Mouse (Mus musculus): ENCODE measurements at regions not wholly inside any gene's neighbourhood (a gene's known extent, or its start where the extent isn't known, plus 50 kb on each side); places are given as distances from the start of the nearest gene placed in this dataset.

GRCm38 (mm10) chr5:64536393-64537112, 266.6 kb upstream of the Klf3 start:
- peak; percentile 44 for DNase-seq (ENCODE audit: low spot score)

GRCm38 (mm10) chr5:64537113-64537780, 265.9 kb upstream of the Klf3 start:
- no peak for DNase-seq (ENCODE audit: low spot score)

- no peak for DNase-seq (ENCODE audit: low spot score)
Observed at GRCm38 (mm10) chr5:64541765-64542164, 261.4 kb upstream of the Klf3 start.

GRCm38 (mm10) chr5:64555931-64556330, 247.3 kb upstream of the Klf3 start:
- no peak for DNase-seq (ENCODE audit: low spot score)

GRCm38 (mm10) chr5:64566451-64567390, 236.5 kb upstream of the Klf3 start:
- no peak for DNase-seq (ENCODE audit: low spot score)

- no peak for DNase-seq (ENCODE audit: low spot score)
Observed at GRCm38 (mm10) chr5:64567813-64568212, 235.4 kb upstream of the Klf3 start.

- DNase-seq (ENCODE audit: low spot score): no peak
Observed at GRCm38 (mm10) chr5:64568294-64568693, 234.9 kb upstream of the Klf3 start.

- DNase-seq (ENCODE audit: low spot score): no peak
Observed at GRCm38 (mm10) chr5:64574386-64574785, 228.8 kb upstream of the Klf3 start.

GRCm38 (mm10) chr5:64575896-64576295, 227.3 kb upstream of the Klf3 start:
- no peak for DNase-seq (ENCODE audit: low spot score)

- DNase-seq (ENCODE audit: low spot score): no peak
Observed at GRCm38 (mm10) chr5:64576426-64577262, 226.5 kb upstream of the Klf3 start.

- DNase-seq (ENCODE audit: low spot score): no peak
Observed at GRCm38 (mm10) chr5:64577424-64577823, 225.8 kb upstream of the Klf3 start.

GRCm38 (mm10) chr5:64578536-64578935, 224.7 kb upstream of the Klf3 start:
- DNase-seq (ENCODE audit: low spot score): no peak

GRCm38 (mm10) chr5:64579086-64579485, 224.1 kb upstream of the Klf3 start:
- DNase-seq (ENCODE audit: low spot score): no peak

GRCm38 (mm10) chr5:64579494-64580339, 223.5 kb upstream of the Klf3 start:
- peak; percentile 55 for DNase-seq (ENCODE audit: low spot score)

- no peak for DNase-seq (ENCODE audit: low spot score)
Observed at GRCm38 (mm10) chr5:64580340-64580723, 222.9 kb upstream of the Klf3 start.

GRCm38 (mm10) chr5:64580786-64581445, 222.3 kb upstream of the Klf3 start:
- DNase-seq (ENCODE audit: low spot score): no peak

GRCm38 (mm10) chr5:64581461-64581860, 221.7 kb upstream of the Klf3 start:
- DNase-seq (ENCODE audit: low spot score): peak; percentile 74

GRCm38 (mm10) chr5:64582031-64582430, 221.2 kb upstream of the Klf3 start:
- DNase-seq (ENCODE audit: low spot score): no peak

GRCm38 (mm10) chr5:64584308-64584707, 218.9 kb upstream of the Klf3 start:
- no peak for DNase-seq (ENCODE audit: low spot score)
